Mouse (Mus musculus) ovary, adult 2 months (tissue): ENCODE results near the gene Tectb. TPM values are rescaled to one million over a fixed set of nuclear protein-coding genes. Genes with fewer than 3 reads are reported as not detected.

ENCODE experiments used
- polyA plus RNA-seq: library from polyadenylated mRNA; depleted of rRNA; stranded (reverse); fragments of >200 nt; gene quantifications from 2 replicates; pipeline ENCODE4 v1.2.3, GENCODE M21; 2012; rRNA removed

The Tectb gene
- 0.09 TPM in 1 of 2 replicates, not detected in the other for polyA plus RNA-seq

DNA sequence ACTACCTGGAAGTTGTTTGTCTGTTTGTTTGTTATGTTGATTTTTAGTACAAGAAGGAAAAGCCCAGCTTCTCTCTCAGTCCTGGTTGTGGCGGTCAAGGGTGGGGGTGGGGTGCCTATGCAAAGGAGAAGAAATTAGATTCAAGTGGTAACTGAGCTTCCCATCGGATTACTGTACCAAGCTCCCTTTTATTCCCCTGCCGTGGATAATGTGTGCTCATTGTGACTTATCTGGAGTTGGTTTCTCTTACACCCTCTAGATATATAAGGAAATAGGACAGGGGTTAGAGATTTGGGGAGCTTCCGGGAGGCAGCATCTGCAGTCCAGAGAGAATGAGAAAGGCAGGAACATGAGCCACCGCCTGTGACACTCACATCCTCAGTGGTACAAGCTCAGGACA lies at the start of gene Tectb:
TSS of gene Tectb (plus strand) at position 301 of the 400 bp plus-strand sequence.

DNA sequence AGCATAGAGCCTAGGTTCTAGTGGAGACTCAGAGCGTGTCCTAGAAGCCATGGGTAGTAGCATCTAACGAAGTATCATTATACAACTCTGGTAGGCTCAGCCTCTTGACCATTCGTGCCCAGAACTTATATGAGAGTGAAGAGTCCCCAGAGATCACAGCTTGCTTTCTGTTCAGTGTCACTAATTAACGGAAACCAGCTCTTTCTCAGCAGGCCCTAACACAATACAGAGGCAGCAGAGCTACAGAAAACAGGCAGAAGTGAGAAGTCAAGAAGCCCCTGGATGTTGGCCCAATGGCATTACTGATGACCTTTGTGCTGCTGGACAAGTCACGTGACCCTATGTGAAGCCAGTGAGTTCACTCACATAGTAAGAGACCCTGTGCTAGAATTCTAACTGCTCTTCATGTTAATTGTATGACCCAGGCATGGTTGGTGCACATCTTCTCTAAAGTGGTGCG lies 60.7 kb downstream of the Tectb start, which contains the start of gene Gucy2g:
TSS of gene Gucy2g (minus strand) at position 51 of the 460 bp plus-strand sequence.

Other genes starting within 250 kb of the Tectb start
- 152 and 159 TPM in 2 replicates for gene Gpam, start 53.5 kb upstream of the Tectb start, polyA plus RNA-seq
- gene Gucy2g, start 60.5 kb downstream of the Tectb start, polyA plus RNA-seq: 1.7 and 1.9 TPM in 2 replicates
- gene Acsl5, start 71.2 kb downstream of the Tectb start, polyA plus RNA-seq: 6.3 and 7.0 TPM in 2 replicates
- 6.7 and 9.0 TPM in 2 replicates for gene Zdhhc6, start 135.3 kb downstream of the Tectb start, polyA plus RNA-seq
- gene Vti1a, start 135.6 kb downstream of the Tectb start, polyA plus RNA-seq: 10.3 and 12.1 TPM in 2 replicates